Mouse (Mus musculus) kidney, embryonic 14.5 days (tissue): ENCODE measurements around the gene Spata20. TPM values are rescaled to one million over a fixed set of nuclear protein-coding genes. Genes with fewer than 3 reads are reported as not detected.

Source experiments
- ATAC-seq: fragments of 200-750 bp; cut with Nextera tagmentation; 2 replicates; pipeline ENCODE4 v1.8.0; 2017; ENCODE audit warnings: moderate number of reproducible peaks, mild to moderate bottlenecking, moderate TSS enrichment, moderate library complexity; ENCODE audit not compliant: low FRiP score, low TSS enrichment
- H3K27ac ChIP-seq: fragments of 300-500 bp; sonication (generic); 2 replicates; pipeline ENCODE4 v1.5.1; 2014; ENCODE audit warnings: low read depth, mild to moderate bottlenecking, low read length, moderate library complexity, mixed read lengths
- H3K27me3 ChIP-seq: fragments of 300-500 bp; sonication (generic); 2 replicates; pipeline ENCODE4 v1.6.1; 2014; ENCODE audit warnings: mild to moderate bottlenecking, low read length; ENCODE audit not compliant: control insufficient read depth, insufficient read depth
- H3K36me3 ChIP-seq: fragments of 300-500 bp; sonication (generic); 2 replicates; pipeline ENCODE4 v1.6.1; 2014; ENCODE audit warnings: low read length, mixed read lengths; ENCODE audit not compliant: control insufficient read depth, insufficient read depth
- H3K4me1 ChIP-seq: fragments of 300-500 bp; sonication (generic); 2 replicates; pipeline ENCODE4 v1.6.1; 2014; ENCODE audit warnings: low read length, mixed read lengths; ENCODE audit not compliant: control insufficient read depth, insufficient read depth
- H3K4me2 ChIP-seq: fragments of 300-500 bp; sonication (generic); replicated peaks from 2 replicates; pipeline ENCODE4 v1.6.1; 2014; ENCODE audit warnings: low read depth, mild to moderate bottlenecking, low read length
- H3K4me3 ChIP-seq: fragments of 300-500 bp; sonication (generic); 2 replicates; pipeline ENCODE4 v1.5.1; 2014; ENCODE audit warnings: mild to moderate bottlenecking, low read length
- H3K9ac ChIP-seq: fragments of 300-500 bp; sonication (generic); 2 replicates; pipeline ENCODE4 v1.6.1; 2014; ENCODE audit warnings: low read depth, mild to moderate bottlenecking, low read length, moderate library complexity
- H3K9me3 ChIP-seq: fragments of 300-500 bp; sonication (generic); 2 replicates; pipeline ENCODE4 v1.6.1; 2016; ENCODE audit warnings: low read length; ENCODE audit not compliant: control insufficient read depth
- WGBS: fragments of 180-500 bp; shearing (Covaris S2); extraction: QIAGEN DNeasy Blood & Tissue Kit; methylation state at CpG from one replicate; pipeline ENCODE4 v1.1.7; 2014; 5-methylcytosine and 5-hydroxymethylcytosine counted together
- polyA plus RNA-seq: library from polyadenylated mRNA; unstranded; fragments of >200 nt; fragmentation: Nextera tagmentation; extraction: Ambion mirVana; gene quantifications from 2 replicates; pipeline ENCODE4 v1.2.1, GENCODE M21; 2014

Gene Spata20
- polyA plus RNA-seq, 1 experiment from 2014 or later: 0.23 TPM

DNA sequence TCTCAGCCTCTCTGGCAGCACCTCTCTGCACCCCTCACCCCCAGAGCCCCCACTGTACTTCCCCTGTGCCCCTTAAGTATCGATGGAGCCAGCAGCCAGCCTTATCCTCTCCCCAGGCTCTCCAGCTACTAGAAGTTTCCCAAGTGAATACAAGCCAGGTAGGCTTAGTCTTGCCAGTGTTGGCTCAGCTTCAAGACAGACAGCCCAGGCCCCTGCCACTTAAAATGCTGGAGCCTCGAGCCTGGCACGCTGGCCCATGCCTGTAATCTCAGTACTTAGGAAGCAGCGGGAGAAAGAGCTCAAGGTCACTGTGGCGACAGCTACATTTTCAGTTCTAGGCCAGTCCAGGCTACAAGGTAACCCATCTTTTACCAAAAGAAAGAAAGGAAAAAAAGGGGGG, 36.1 kb downstream of the Spata20 start:
- Histone ChIP-seq H3K27me3 (no peaks in the 10 kb centered on the region), H3K4me1 (peaks cover 16% of the 10 kb centered on the region), H3K4me2 (no peak overlapping the region), H3K36me3 (no peaks in the 10 kb centered on the region), H3K27ac (no peak overlapping the region), H3K4me3 (no peak overlapping the region), H3K9ac (no peak overlapping the region), H3K9me3 (no peaks in the 10 kb centered on the region)
- ATAC-seq: no peak
- 72% methylated on average over 5 of the region's 5 CpGs for WGBS

GRCm38 (mm10) chr11:94449239-94449638, 36.7 kb downstream of the Spata20 start:
- H3K4me3 ChIP-seq: no peak overlapping the region
- H3K4me2 ChIP-seq: no peak overlapping the region
- peaks cover 23% of the 10 kb centered on the region for H3K4me1 ChIP-seq
- WGBS: 63% methylated on average over 8 of the region's 8 CpGs
- no peak overlapping the region for H3K27ac ChIP-seq
- H3K27me3 ChIP-seq: no peaks in the 10 kb centered on the region
- ATAC-seq: no peak
- H3K9ac ChIP-seq: no peak overlapping the region
- no peaks in the 10 kb centered on the region for H3K9me3 ChIP-seq
- H3K36me3 ChIP-seq: no peaks in the 10 kb centered on the region

GRCm38 (mm10) chr11:94447017-94447416, 39.0 kb downstream of the Spata20 start:
- H3K27ac ChIP-seq: no peak overlapping the region
- ATAC-seq: no peak
- H3K27me3 ChIP-seq: no peaks in the 10 kb centered on the region
- no peak overlapping the region for H3K9ac ChIP-seq
- no peaks in the 10 kb centered on the region for H3K9me3 ChIP-seq
- WGBS: 48% methylated on average over 3 of the region's 3 CpGs
- H3K4me1 ChIP-seq: peaks cover 42% of the 10 kb centered on the region
- no peak overlapping the region for H3K4me2 ChIP-seq
- no peak overlapping the region for H3K4me3 ChIP-seq
- H3K36me3 ChIP-seq: no peaks in the 10 kb centered on the region; the same call in 1 of the 2 replicates

GRCm38 (mm10) chr11:94445300-94445699, 40.7 kb downstream of the Spata20 start:
- Histone ChIP-seq H3K4me1 (peaks cover 33% of the 10 kb centered on the region), H3K27me3 (no peaks in the 10 kb centered on the region), H3K4me3 (no peak overlapping the region), H3K27ac (no peak overlapping the region), H3K9ac (no peak overlapping the region), H3K36me3 (no peaks in the 10 kb centered on the region; the same call in 1 of the 2 replicates), H3K9me3 (no peaks in the 10 kb centered on the region), H3K4me2 (no peak overlapping the region)
- peak; percentile 62 for ATAC-seq
- WGBS: 13% methylated on average over 4 of the region's 4 CpGs

DNA sequence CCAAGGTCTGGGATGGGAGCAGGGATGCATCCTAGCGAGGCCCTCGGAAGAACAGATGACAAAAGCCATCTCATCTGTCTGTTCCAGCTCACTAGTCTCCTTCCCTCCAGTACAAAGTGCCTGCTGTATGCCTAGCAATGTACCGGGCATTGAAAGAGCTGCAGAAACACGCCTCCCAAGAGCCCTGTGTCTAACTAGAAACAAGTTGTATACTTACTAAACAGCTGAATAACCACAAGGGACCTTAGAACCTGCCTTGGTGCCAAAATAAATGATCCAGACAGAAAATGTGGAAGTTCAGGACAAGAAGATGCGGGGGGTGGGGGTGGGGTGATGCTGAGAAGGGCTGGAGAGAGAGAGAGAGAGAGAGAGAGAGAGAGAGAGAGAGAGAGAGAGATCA, 41.1 kb downstream of the Spata20 start:
- 0 out of 2 replicates have a peak, but pooled peaks have one; percentile 3 for ATAC-seq
- no peaks in the 10 kb centered on the region for H3K9me3 ChIP-seq
- 24% methylated on average over 5 of the region's 5 CpGs for WGBS
- no peak overlapping the region for H3K4me3 ChIP-seq
- no peaks in the 10 kb centered on the region for H3K27me3 ChIP-seq
- H3K4me2 ChIP-seq: no peak overlapping the region
- H3K4me1 ChIP-seq: peaks cover 33% of the 10 kb centered on the region
- H3K27ac ChIP-seq: peak overlapping the region; percentile 4; the same call in 1 of the 2 replicates
- no peaks in the 10 kb centered on the region; the same call in 1 of the 2 replicates for H3K36me3 ChIP-seq
- H3K9ac ChIP-seq: no peak overlapping the region

DNA sequence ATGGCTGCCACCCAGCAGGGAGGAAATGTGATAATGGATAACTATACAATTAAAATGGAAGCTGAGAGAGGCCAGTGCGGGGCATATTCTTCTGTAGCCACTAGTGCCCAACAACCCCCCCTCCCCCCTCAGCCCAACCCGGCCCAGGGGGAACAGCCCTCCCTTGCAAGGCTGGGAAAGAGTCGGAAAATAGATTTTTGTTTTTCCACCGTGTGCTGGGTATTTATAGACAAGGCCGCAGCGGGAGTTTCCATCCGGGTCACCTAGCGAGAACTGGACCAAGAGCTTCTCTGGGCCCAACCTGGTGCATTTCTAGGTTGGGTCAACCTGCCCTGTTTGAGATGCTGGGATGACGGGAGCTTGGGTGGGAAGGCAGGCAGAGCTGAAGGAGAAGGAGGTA, 44.2 kb downstream of the Spata20 start:
- peaks cover 4% of the 10 kb centered on the region; the same call in 1 of the 2 replicates for H3K36me3 ChIP-seq
- no peak overlapping the region for H3K4me2 ChIP-seq
- H3K4me1 ChIP-seq: peaks cover 33% of the 10 kb centered on the region
- 61% methylated on average over 9 of the region's 9 CpGs for WGBS
- H3K27me3 ChIP-seq: no peaks in the 10 kb centered on the region
- H3K9ac ChIP-seq: no peak overlapping the region
- no peaks in the 10 kb centered on the region for H3K9me3 ChIP-seq
- no peak overlapping the region for H3K4me3 ChIP-seq
- no peak for ATAC-seq
- no peak overlapping the region for H3K27ac ChIP-seq

DNA sequence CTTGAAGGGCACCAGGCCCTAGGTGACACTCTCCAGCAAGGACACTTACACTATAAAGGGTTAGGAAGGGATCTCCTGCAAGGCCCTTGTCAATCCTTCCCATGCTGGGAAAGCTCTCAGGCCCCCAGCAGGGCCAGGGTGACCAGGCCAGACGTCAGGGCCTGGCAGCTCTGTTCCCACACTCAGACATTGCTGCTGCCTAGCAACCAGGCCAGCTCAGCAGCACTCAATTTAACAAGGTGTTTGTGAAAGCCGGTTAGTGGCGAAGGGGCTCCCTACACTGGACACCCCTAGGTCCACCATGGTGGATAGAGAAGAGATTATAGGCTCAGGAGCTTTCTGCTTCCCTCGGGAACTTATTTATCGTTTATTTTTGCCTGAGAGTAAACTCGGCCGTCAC, 44.9 kb downstream of the Spata20 start:
- Histone ChIP-seq H3K4me3 (no peak overlapping the region), H3K27me3 (no peaks in the 10 kb centered on the region), H3K4me1 (peaks cover 33% of the 10 kb centered on the region), H3K9me3 (no peaks in the 10 kb centered on the region), H3K27ac (no peak overlapping the region), H3K9ac (no peak overlapping the region), H3K36me3 (peaks cover 4% of the 10 kb centered on the region; the same call in 1 of the 2 replicates), H3K4me2 (no peak overlapping the region)
- no peak for ATAC-seq
- 59% methylated on average over 7 of the region's 7 CpGs for WGBS

- H3K4me2 ChIP-seq: no peak overlapping the region
- H3K27ac ChIP-seq: no peak overlapping the region
- H3K36me3 ChIP-seq: peaks cover 4% of the 10 kb centered on the region; the same call in 1 of the 2 replicates
- H3K9ac ChIP-seq: no peak overlapping the region
- no peaks in the 10 kb centered on the region for H3K9me3 ChIP-seq
- ATAC-seq: no peak
- H3K4me1 ChIP-seq: peaks cover 30% of the 10 kb centered on the region
- H3K4me3 ChIP-seq: no peak overlapping the region
- WGBS: 87% methylated on average over 6 of the region's 6 CpGs
- no peaks in the 10 kb centered on the region for H3K27me3 ChIP-seq
Measured at GRCm38 (mm10) chr11:94440421-94440820, 45.6 kb downstream of the Spata20 start.

DNA sequence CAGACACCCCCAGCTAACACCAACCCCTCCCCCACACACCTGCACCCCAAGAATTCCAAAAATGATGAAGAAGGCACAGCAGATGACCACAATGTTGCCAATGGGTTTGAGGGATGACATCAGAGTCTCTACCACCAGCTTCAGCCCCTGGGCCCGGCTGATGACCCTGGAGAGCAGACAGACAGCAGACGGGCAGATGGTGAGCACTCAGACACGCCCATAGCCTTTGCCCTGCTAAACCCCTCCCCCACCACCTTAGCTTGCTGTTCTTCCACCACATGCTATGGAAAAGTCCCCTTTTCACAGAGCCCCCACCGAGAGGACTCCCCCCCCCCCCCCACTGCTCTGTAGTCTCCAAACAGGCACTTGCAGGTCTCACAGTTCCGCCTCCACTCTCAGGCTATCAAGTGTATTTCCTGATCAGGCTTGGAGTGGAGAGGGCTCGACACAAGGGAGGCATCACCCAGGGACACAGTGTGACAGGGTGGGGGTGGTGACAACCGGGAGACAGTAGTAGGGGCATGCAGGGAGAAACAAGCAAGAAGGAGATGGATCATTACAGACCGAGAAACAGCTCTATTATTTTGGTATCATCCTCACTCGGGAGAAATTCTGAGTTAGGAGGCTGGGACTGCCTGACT, 56.8 kb downstream of the Spata20 start:
- no peak for ATAC-seq
- peaks cover 3% of the 10 kb centered on the region; the same call in 1 of the 2 replicates for H3K36me3 ChIP-seq

More for the DNA sequence above, 56.8 kb downstream of the Spata20 start:
- H3K27ac ChIP-seq: peak overlapping the region; percentile 79; the same call in 1 of the 2 replicates
- WGBS: 22% methylated on average over 9 of the region's 9 CpGs
- no peak overlapping the region for H3K4me3 ChIP-seq
- H3K9ac ChIP-seq: no peak overlapping the region
- 0 out of 2 replicates have a peak, but pooled peaks cover 5% of the 10 kb centered on the region for H3K27me3 ChIP-seq
- peaks cover 32% of the 10 kb centered on the region for H3K4me1 ChIP-seq
- no peak overlapping the region for H3K4me2 ChIP-seq
- no peaks in the 10 kb centered on the region for H3K9me3 ChIP-seq
